Mouse (Mus musculus): ENCODE data around the gene Akp3. TPM values are rescaled to one million over a fixed set of nuclear protein-coding genes. Genes with fewer than 3 reads are reported as not detected.

Akp3 gene
- total RNA-seq (2021): not detected
- long read RNA-seq, experiment 1: 0 reads
- long read RNA-seq, experiment 2: 0 reads

DNA sequence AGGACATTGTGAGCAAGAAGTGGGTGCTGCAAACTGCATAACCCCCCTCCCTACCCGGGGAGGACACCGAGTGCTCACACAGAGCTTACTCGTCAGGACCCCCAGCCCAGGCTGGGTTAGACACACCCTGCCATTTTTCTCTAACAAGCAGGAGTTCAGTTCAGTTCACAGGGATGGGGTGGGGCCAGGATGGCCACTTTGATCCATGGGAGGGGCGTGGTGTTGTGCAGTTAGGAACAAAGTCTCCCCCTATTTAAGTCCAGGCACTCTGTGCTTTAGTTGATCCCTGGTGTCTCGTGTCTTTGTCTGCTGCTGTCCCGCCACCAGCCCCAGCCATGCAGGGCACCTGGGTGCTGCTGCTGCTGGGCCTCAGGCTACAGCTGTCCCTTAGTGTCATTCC is at the start of gene Akp3:
Gene Akp3 (plus strand): TSS at position 301 of the 400 bp plus-strand sequence.
- DNase-seq: no peak

GRCm38 (mm10) chr1:87086196-87086595 is 38.6 kb upstream of the Akp3 start:
- no peak for DNase-seq

- DNase-seq: no peak
Measured at GRCm38 (mm10) chr1:87086964-87087363, 37.8 kb upstream of the Akp3 start.

DNA sequence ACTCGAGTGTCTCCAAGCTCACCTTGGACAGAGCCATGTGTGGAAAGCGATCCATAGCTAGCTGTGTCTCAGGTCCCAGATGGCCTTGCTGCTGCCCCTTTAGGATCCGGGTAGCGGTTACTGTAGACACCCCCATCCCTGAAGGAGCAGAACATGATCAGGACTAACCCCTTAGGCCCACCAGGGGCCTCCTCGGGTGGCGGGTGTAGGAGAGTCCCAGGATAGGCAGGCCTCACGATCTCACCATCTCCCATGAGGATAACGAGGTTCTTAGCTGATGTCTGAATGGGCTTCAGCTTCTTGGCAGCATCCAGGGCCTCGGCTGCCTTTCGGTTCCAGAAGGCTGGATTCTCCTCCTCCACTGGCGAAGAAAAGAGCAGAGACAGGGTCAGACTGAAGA is 35.5 kb upstream of the Akp3 start:
- DNase-seq: no peak

DNA sequence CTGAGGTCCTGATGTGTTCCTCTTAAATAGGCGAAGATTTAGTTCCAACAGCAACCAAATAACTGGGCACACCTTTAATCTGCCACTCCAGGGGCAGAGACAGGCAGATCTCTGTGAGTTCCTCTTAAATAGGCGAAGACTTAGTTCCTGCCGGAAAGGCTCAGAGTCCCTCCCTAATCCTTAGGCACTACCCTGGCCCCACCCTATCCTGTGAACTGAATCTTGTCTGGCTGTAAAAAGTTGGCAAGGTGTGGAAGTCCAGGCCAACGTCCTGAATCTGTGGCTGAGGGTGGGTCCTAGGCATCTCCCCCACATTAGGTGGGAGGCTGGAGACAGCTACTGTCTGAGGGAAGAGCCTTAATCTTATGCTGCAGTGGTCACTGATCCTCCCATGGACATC is 34.9 kb upstream of the Akp3 start, which contains the start of gene Alppl2:
Gene Alppl2 (minus strand): TSS at position 101 of the 400 bp plus-strand sequence.
- no peak for DNase-seq

- DNase-seq: no peak
Measured at GRCm38 (mm10) chr1:87095642-87096041, 29.1 kb upstream of the Akp3 start.

- peak; percentile 88 for DNase-seq
Measured at GRCm38 (mm10) chr1:87098358-87098975, 26.3 kb upstream of the Akp3 start.

DNA sequence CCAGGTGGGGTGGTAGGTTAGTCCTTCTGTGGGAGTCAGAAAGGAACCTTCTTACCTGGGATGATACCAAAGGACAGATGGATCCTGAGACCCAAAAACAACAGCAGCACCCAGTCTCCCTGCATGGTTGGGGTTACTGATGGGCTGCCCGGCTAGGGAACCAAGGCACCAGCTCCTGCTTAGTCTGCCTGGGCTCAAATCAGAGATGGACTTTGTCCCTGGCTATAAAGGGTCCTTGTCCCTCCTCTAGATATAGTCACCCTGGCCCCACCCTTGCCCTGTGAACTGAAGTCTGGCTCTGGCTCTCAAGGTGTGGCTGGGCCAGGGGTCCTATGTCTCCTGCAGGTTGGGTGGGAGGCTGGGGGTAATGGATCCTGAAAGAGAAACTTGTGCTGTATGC is 23.4 kb upstream of the Akp3 start, which contains the start of gene Alpi:
Gene Alpi (minus strand): TSS at position 196 of the 400 bp plus-strand sequence.
- DNase-seq: no peak

DNA sequence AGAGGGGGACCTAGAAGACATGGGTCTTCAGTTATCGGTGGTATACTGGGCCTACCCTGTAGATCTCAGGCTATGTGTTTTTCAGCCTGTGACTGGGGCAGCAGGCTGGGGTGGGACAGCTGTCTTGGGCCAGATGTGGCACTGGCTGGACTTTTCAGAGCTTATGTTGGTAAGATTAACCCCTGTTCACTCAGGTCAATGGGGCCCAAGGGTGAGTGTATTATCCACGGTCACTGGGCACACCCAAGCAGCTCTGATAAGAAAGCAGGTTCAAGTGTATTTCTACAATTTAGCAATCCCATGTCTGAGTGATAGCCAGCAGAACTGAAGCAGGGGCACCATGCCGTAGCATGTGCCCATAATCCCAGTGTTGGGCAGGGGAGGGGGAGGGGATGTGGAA is 22.7 kb upstream of the Akp3 start:
- no peak for DNase-seq

DNA sequence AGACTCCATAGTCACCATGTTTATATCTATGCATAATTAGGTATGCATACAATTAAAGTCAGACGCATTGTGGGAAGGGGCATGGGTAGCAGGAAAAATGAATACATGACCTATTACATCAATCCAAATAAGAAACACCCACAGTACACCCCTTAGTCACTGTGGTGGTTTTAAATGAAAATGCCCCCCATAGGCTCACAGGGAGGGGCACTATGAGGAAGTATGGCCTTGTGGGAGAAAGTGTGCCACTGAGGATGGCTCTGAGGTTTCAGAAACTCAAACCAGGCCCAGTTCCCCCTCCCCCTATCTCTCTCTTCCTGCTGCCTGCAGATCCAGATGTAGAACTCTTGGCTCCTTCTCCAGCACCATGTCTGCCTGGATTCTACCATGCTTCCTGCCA is 20.8 kb upstream of the Akp3 start:
- no peak for DNase-seq

DNA sequence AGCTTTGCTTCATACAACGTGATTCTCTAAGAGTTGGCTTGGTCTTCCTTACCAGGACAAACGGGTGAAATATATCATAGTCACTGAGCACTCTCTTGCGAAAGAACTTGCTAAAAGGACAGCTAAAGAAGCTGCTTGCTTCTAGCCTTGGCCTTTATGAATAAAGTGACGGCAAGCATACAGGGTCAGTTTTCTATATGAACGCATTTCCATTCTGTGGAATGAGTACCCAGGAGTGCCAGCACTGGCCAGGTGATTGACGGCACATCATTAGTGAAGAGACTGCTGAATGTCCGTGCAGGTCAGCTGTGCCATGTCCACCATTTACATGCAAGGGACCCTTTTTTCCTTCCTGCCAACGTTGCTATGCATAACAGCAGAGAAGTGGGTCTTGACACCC is 18.2 kb upstream of the Akp3 start:
- no peak for DNase-seq

DNA sequence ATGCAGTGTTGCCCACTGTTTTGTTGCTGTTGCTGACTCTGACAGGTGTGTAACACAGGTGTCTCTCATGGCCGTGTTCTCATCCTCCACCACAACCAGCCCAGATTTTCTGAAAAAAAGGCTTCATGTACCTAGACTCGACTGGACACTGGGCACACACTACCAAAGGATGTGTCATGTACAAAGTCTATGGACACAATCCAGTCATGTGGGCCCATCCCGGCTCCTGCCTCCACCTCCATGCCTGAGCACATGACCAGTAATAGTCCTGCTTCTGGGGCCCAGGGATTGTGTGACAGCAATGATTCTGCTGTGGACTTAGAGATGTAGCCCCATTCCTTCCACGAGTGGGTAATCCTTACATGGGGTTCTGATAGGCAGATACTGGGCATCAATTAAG is 16.2 kb upstream of the Akp3 start:
- DNase-seq: no peak

GRCm38 (mm10) chr1:87111719-87112354 is 12.9 kb upstream of the Akp3 start:
- peak; percentile 77 for DNase-seq

- DNase-seq: no peak
Measured at GRCm38 (mm10) chr1:87114784-87115183, 10.0 kb upstream of the Akp3 start.

DNA sequence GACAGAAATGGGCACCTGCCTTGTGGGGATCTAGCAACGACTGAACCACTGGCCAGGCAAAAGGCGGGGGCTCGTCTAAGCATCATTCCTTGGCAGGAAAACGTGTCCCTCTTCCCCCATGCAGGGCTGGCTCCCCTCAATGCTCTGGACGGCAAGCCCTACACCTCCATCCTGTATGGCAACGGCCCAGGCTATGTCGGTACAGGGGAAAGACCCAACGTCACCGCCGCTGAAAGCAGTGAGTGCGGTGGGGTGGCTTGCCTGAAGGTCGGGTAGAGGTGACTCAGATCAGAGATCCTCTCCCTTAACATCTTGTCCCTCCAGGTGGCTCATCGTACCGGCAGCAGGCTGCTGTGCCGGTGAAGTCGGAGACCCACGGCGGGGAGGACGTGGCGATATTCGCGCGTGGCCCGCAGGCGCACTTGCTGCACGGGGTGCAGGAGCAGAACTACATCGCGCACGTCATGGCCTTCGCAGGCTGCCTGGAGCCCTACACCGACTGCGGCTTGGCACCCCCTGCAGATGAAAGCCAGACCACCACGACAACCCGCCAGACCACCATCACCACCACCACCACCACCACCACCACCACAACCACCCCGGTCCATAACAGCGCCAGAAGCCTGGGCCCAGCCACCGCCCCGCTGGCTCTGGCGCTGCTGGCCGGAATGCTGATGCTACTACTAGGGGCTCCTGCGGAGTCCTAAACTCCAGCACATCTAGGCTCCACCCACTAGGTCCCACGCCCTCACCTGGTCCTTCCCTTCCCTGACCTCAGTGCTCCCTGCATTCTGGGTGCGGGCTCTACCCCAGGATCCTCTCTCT is 2.6 kb downstream of the Akp3 start:
- DNase-seq: no peak

DNA sequence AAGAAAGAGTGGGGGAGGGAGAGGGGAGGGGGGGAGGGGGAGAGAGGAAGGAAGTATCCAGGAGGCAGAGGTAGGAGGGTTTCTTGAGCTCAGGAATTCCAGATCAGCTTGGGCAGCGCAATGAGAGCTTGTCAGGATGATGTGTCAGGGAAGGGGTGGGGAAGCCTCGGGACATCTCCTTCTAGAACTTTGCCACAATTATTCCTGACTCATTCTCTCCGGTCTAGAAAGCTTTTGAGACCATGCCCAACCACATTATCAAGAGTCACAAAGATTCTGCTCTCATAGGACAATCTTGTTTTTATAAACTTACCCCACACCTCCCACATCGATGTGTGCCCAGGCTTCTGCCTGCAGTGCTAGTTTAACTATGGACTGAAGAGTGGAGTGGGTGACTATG is 7.0 kb downstream of the Akp3 start:
- no peak for DNase-seq

DNA sequence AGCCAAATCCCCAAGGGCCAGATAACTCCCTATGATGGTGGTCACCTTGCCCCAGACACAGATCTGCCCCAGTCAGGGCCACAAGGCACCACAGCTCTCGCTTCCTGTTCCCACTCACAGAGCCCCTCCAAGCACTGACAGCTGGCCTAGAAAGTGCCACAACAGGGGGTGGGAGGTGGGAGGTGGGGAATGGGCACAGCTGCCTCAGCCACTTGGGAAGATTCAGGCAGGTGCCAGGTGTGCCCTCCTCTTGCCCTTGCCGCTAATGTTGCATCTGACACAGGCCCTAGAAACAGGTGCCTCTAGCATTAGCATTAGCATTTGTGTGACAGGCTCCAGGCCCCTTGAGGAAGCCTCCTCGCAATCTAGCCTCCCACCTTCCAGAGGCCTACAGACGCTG is 16.8 kb downstream of the Akp3 start:
- no peak for DNase-seq

- DNase-seq: peak; percentile 79
Measured at GRCm38 (mm10) chr1:87142456-87142855, 17.7 kb downstream of the Akp3 start.

- DNase-seq: peak; percentile 46
Measured at GRCm38 (mm10) chr1:87143141-87143540, 18.4 kb downstream of the Akp3 start.

DNA sequence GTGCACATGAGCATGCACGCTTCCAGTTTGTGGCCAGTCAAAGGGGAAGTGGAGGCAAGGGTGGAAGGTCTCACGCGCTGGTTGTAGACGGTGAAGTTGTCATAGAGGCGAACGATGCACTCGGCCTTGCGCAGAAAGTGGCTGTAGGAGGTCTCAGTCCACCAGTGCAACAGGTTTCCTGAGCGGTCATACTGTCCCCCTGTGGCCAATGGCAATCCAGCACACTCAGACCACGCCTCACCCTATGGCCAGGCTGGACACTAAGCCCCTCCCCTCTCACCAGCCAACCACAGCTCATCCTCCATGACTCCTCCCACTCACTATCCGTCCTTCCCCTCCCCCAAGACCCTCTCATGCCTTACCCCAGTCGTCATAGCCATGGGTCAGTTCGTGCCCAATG is 24.6 kb downstream of the Akp3 start:
- DNase-seq: no peak

- no peak for DNase-seq
Measured at GRCm38 (mm10) chr1:87151286-87151685, 26.5 kb downstream of the Akp3 start.

GRCm38 (mm10) chr1:87153776-87154500 is 29.2 kb downstream of the Akp3 start:
- no peak for DNase-seq

All from adrenal gland, postnatal 10 days (tissue).